Comparison of ENCODE assay signal across 8 mouse cellular contexts in genomic region chr19:56400200-56400599, GRCm38 (mm10). TPM values are rescaled to one million over a fixed set of nuclear protein-coding genes. Genes with fewer than 3 reads are reported as not detected.
DNase-seq lines count a peak whose midpoint lies in the region; ATAC-seq and TF ChIP-seq lines count a peak whose summit lies in the region.

No protein-coding gene starts in this region.

- no peaks in the 10 kb centered on the region for H3K9me3 ChIP-seq in heart, embryonic 11.5 days (replicated peaks; ENCODE audit: control insufficient read depth, low read length)
- H3K9me3 ChIP-seq in liver, embryonic 11.5 days (ENCODE audit: control insufficient read depth, low read length), result no peaks in the 10 kb centered on the region

- no peak for TF ChIP-seq POLR2A in heart, adult 2 months (IDR thresholded peaks at IDR 0.05; ENCODE audit: insufficient read depth, low read depth, low read length)

- no peaks in the 10 kb centered on the region for H3K27me3 ChIP-seq in heart, embryonic 11.5 days (ENCODE audit: control insufficient read depth, insufficient read depth, low read length)
- H3K27me3 ChIP-seq in heart, adult 2 months (ENCODE audit: control insufficient read depth, insufficient read depth, low read length), result no peaks in the 10 kb centered on the region
- H3K27me3 ChIP-seq in liver, embryonic 11.5 days (replicated peaks; ENCODE audit: control insufficient read depth, insufficient read depth, low read length), result no peaks in the 10 kb centered on the region; the same call in 1 of the 2 replicates

- peak; percentile 98 for DNase-seq in heart, adult 11 months
- peak; percentile 85 for DNase-seq in adrenal gland, postnatal 10 days
- peak; percentile 85 for DNase-seq in heart, adult 2 months
- DNase-seq in liver, embryonic 11.5 days (ENCODE audit: low spot score), result peak; percentile 72
- peak; percentile 48 for DNase-seq in ovary, postnatal 10 days (ENCODE audit: low spot score)
- DNase-seq in thymus, postnatal 4 days, result peak; percentile 86
- no peak for DNase-seq in layer of hippocampus, adult 9-11 months

- TF ChIP-seq CTCF in heart, adult 2 months (IDR thresholded peaks at IDR 0.05), result no peak

- 39% methylated on average over 14 of the region's 14 CpGs for WGBS in heart, embryonic 11.5 days (ENCODE audit: insufficient replicate concordance)
- WGBS in heart, adult 2 months, result 41% methylated on average over 14 of the region's 14 CpGs
- 37% methylated on average over 14 of the region's 14 CpGs for WGBS in liver, embryonic 11.5 days

- 0 out of 2 replicates have a peak, but pooled peaks have one; percentile 59 for TF ChIP-seq EP300 in heart, adult 2 months (IDR thresholded peaks at IDR 0.05; ENCODE audit: insufficient read depth, low read depth, low read length)

- intact Hi-C loops in heart, adult 2 months (cut with DNase I), result no loop called here

- no peaks in the 10 kb centered on the region for H3K79me2 ChIP-seq in heart, adult 2 months (replicated peaks; ENCODE audit: control insufficient read depth, insufficient read depth, low read length)

- no peak overlapping the region for H3K4me3 ChIP-seq in heart, embryonic 11.5 days (ENCODE audit: low read depth, low read length)
- no peak overlapping the region for H3K4me3 ChIP-seq in heart, adult 2 months
- H3K4me3 ChIP-seq in liver, embryonic 11.5 days (ENCODE audit: low read depth, low read length), result no peak overlapping the region

- peaks cover 7% of the 10 kb centered on the region; the same call in 1 of the 2 replicates for H3K36me3 ChIP-seq in heart, embryonic 11.5 days (ENCODE audit: control insufficient read depth, insufficient read depth, low read length)
- no peaks in the 10 kb centered on the region for H3K36me3 ChIP-seq in heart, adult 2 months (ENCODE audit: control insufficient read depth, insufficient read depth, low read length)
- H3K36me3 ChIP-seq in liver, embryonic 11.5 days (ENCODE audit: control insufficient read depth, insufficient read depth, low read length), result 0 out of 2 replicates have a peak, but pooled peaks cover 5% of the 10 kb centered on the region

- no peak overlapping the region for H3K27ac ChIP-seq in heart, embryonic 11.5 days (ENCODE audit: low read depth, low read length)
- H3K27ac ChIP-seq in heart, adult 2 months, result peak overlapping the region; percentile 5; the same call in 1 of the 2 replicates
- H3K27ac ChIP-seq in liver, embryonic 11.5 days (ENCODE audit: low read depth, low read length), result no peak overlapping the region

- no peak overlapping the region for H3K9ac ChIP-seq in heart, embryonic 11.5 days (ENCODE audit: low read depth, low read length)
- H3K9ac ChIP-seq in heart, adult 2 months (ENCODE audit: low read depth, low read length), result no peak overlapping the region
- no peak overlapping the region for H3K9ac ChIP-seq in liver, embryonic 11.5 days (ENCODE audit: low read depth, low read length)

- no peak overlapping the region for H3K4me2 ChIP-seq in heart, embryonic 11.5 days
- H3K4me2 ChIP-seq in liver, embryonic 11.5 days, result peak overlapping the region; percentile 47; the same call in 1 of the 2 replicates

- no peak for ATAC-seq in heart, embryonic 11.5 days (replicated peaks; ENCODE audit: insufficient number of reproducible peaks, low FRiP score, low TSS enrichment)
- peak; percentile 73 for ATAC-seq in liver, embryonic 11.5 days (replicated peaks; ENCODE audit: low FRiP score)

- H3K4me1 ChIP-seq in heart, embryonic 11.5 days (ENCODE audit: control insufficient read depth, insufficient read depth, low read length), result peaks cover 8% of the 10 kb centered on the region; the same call in 1 of the 2 replicates
- peaks cover 12% of the 10 kb centered on the region for H3K4me1 ChIP-seq in heart, adult 2 months (ENCODE audit: control insufficient read depth, insufficient read depth, low read length)
- H3K4me1 ChIP-seq in liver, embryonic 11.5 days (replicated peaks; ENCODE audit: control insufficient read depth, insufficient read depth, low read length), result peaks cover 23% of the 10 kb centered on the region

RNA-seq across cellular contexts. Expression of gene Casp7, which starts 3.3 kb away (rescaled TPM):
- 27.3 and 35.4 TPM in 2 replicates for polyA plus RNA-seq in heart, embryonic 11.5 days (2014; fragmentation: Nextera tagmentation; extraction: Ambion mirVana)
- total RNA-seq in adrenal gland, postnatal 10 days (2021), result 10 to 100 TPM; 16.7 to 21.5 TPM
- 10 to 100 TPM; 11.7 to 12.5 TPM for total RNA-seq in heart, adult 2 months (2021)
- polyA plus RNA-seq in heart, adult 2 months (2012; rRNA removed), result 9.2 and 12.6 TPM in 2 replicates
- polyA plus RNA-seq in liver, embryonic 11.5 days (2014; fragmentation: Nextera tagmentation; extraction: Ambion mirVana), result 23.9 and 26.4 TPM in 2 replicates

RNA-seq across cellular contexts. Expression of gene Nrap, which starts 10.4 kb away (rescaled TPM):
- 9.2 and 12.6 TPM in 2 replicates for polyA plus RNA-seq in heart, embryonic 11.5 days (2014; fragmentation: Nextera tagmentation; extraction: Ambion mirVana)
- 10 to 100 TPM; 10.2 to 44.0 TPM for total RNA-seq in adrenal gland, postnatal 10 days (2021)
- 100 to 1,000 TPM; 307 to 420 TPM for total RNA-seq in heart, adult 2 months (2021)
- polyA plus RNA-seq in heart, adult 2 months (2012; rRNA removed), result 135 and 161 TPM in 2 replicates
- polyA plus RNA-seq in liver, embryonic 11.5 days (2014; fragmentation: Nextera tagmentation; extraction: Ambion mirVana), result 0.09 and 0.14 TPM in 2 replicates

Comparison
In these comparisons a context has a peak if more than half of its experiments do, and no peak if none do; other contexts are left out.
1. RNA of gene Nrap, which starts 10.4 kb away (polyA plus RNA-seq): 135 to 161 TPM in heart, adult 2 months; 9.2 to 12.6 TPM in heart, embryonic 11.5 days and 0.09 to 0.14 TPM in liver, embryonic 11.5 days; every median in the first group is over 10 times any median in the second.